In genomic region chr17:56585171-56585821, GRCm38 (mm10) we compare ENCODE assay signal across 8 mouse cellular contexts. TPM values are rescaled to one million over a fixed set of nuclear protein-coding genes. Genes with fewer than 3 reads are reported as not detected.
DNase-seq lines count a peak whose midpoint lies in the region; ATAC-seq and TF ChIP-seq lines count a peak whose summit lies in the region.

No protein-coding gene starts in this region.

- DNase-seq in cerebellum, adult 2 months, result no peak
- no peak for DNase-seq in cerebellum, postnatal 4 days (ENCODE audit: low spot score in 2 of 2)
- peak; percentile 32 for DNase-seq in R1 (ENCODE audit: low read depth, low spot score)
- DNase-seq in liver, result peak; percentile 67
- peak; percentile 47 for DNase-seq in midbrain, postnatal 0 days (ENCODE audit: low spot score)

- no peaks in the 10 kb centered on the region for H3K27me3 ChIP-seq in cerebellum, adult 2 months (ENCODE audit: control insufficient read depth, insufficient read depth, low read length)
- no peaks in the 10 kb centered on the region for H3K27me3 ChIP-seq in midbrain, postnatal 0 days (ENCODE audit: insufficient read depth, low read length)
- H3K27me3 ChIP-seq in stomach, embryonic 14.5 days (ENCODE audit: control insufficient read depth, insufficient read depth, low read length), result no peaks in the 10 kb centered on the region

- H3K4me3 ChIP-seq in cerebellum, adult 2 months (replicated peaks; ENCODE audit: insufficient read depth, low read depth, low read length), result peak overlapping the region; percentile 82
- peak overlapping the region; percentile 74 for H3K4me3 ChIP-seq in embryonic fibroblast, embryonic 13.5 days (ENCODE audit: insufficient read depth, low read length)
- H3K4me3 ChIP-seq in midbrain, postnatal 0 days (ENCODE audit: low read depth, low read length), result peak overlapping the region; percentile 68
- peak overlapping the region; percentile 96 for H3K4me3 ChIP-seq in stomach, embryonic 14.5 days (ENCODE audit: low read depth, low read length)

- H3K27ac ChIP-seq in cerebellum, adult 2 months (ENCODE audit: insufficient read depth, low read length), result peak overlapping the region; percentile 27
- peak overlapping the region; percentile 91 for H3K27ac ChIP-seq in embryonic fibroblast, embryonic 13.5 days (ENCODE audit: insufficient read depth, low read length)
- H3K27ac ChIP-seq in midbrain, postnatal 0 days (ENCODE audit: low read depth, low read length), result peak overlapping the region; percentile 83
- peak overlapping the region; percentile 95 for H3K27ac ChIP-seq in stomach, embryonic 14.5 days (ENCODE audit: low read length)

- H3K4me1 ChIP-seq in cerebellum, adult 2 months (ENCODE audit: control insufficient read depth, insufficient read depth, low read length), result peaks cover 47% of the 10 kb centered on the region
- H3K4me1 ChIP-seq in embryonic fibroblast, embryonic 13.5 days (ENCODE audit: control insufficient read depth, insufficient read depth, low read length), result peaks cover 17% of the 10 kb centered on the region
- peaks cover 26% of the 10 kb centered on the region for H3K4me1 ChIP-seq in midbrain, postnatal 0 days (ENCODE audit: insufficient read depth, low read length)
- H3K4me1 ChIP-seq in stomach, embryonic 14.5 days (ENCODE audit: control insufficient read depth, insufficient read depth, low read length), result peaks cover 24% of the 10 kb centered on the region

- no peak for TF ChIP-seq POLR2A in cerebellum, adult 2 months (IDR thresholded peaks at IDR 0.05; ENCODE audit: borderline replicate concordance, insufficient read depth, low read length)
- no peak for TF ChIP-seq POLR2A in embryonic fibroblast, embryonic 13.5 days (IDR thresholded peaks at IDR 0.05; ENCODE audit: low read depth, low read length)

- TF ChIP-seq CTCF in cerebellum, adult 2 months (IDR thresholded peaks at IDR 0.05; ENCODE audit: borderline replicate concordance, insufficient read depth, low read depth, low read length), result no peak
- no peak for TF ChIP-seq CTCF in embryonic fibroblast, embryonic 13.5 days (IDR thresholded peaks at IDR 0.05; ENCODE audit: borderline replicate concordance, insufficient read depth, low read length)
- TF ChIP-seq CTCF in midbrain, postnatal 0 days (IDR thresholded peaks at IDR 0.05), result no peak

- peak; percentile 28 to 46 for ATAC-seq in hematopoietic stem cell, adult 5-6 weeks (replicated peaks in 1 of 2; ENCODE audit: insufficient read depth in 1 of 2, low FRiP score in 2 of 2, low TSS enrichment in 1 of 2, low read depth in 1 of 2, poor library complexity in 2 of 2, severe bottlenecking in 2 of 2)
- peak; percentile 2; the same call in 1 of the 2 replicates for ATAC-seq in midbrain, postnatal 0 days (ENCODE audit: low FRiP score)
- no peak for ATAC-seq in stomach, embryonic 14.5 days (ENCODE audit: insufficient number of reproducible peaks, insufficient read depth, low FRiP score, low read depth)

- peaks cover 35% of the 10 kb centered on the region for H3K36me3 ChIP-seq in midbrain, postnatal 0 days (ENCODE audit: insufficient read depth, low read length)
- peaks cover 62% of the 10 kb centered on the region for H3K36me3 ChIP-seq in stomach, embryonic 14.5 days (ENCODE audit: control insufficient read depth, insufficient read depth, low read length)

- H3K9me3 ChIP-seq in midbrain, postnatal 0 days (ENCODE audit: low read length), result no peaks in the 10 kb centered on the region
- no peaks in the 10 kb centered on the region for H3K9me3 ChIP-seq in stomach, embryonic 14.5 days (ENCODE audit: control insufficient read depth, low read depth, low read length)

- peak overlapping the region; percentile 72 for H3K4me2 ChIP-seq in midbrain, postnatal 0 days (ENCODE audit: low read depth, low read length, poor library complexity, severe bottlenecking)
- H3K4me2 ChIP-seq in stomach, embryonic 14.5 days (replicated peaks; ENCODE audit: low read depth, low read length), result peak overlapping the region; percentile 88

- peak overlapping the region; percentile 82 for H3K9ac ChIP-seq in midbrain, postnatal 0 days (replicated peaks; ENCODE audit: low read length, poor library complexity, severe bottlenecking)
- H3K9ac ChIP-seq in stomach, embryonic 14.5 days (replicated peaks; ENCODE audit: low read depth, low read length), result peak overlapping the region; percentile 87

- WGBS in cerebellum, adult 2 months, result under 1% methylated on average over 61 of the region's 61 CpGs
- under 1% methylated on average over 59 of the region's 61 CpGs for WGBS in midbrain, postnatal 0 days
- WGBS in stomach, embryonic 14.5 days, result under 1% methylated on average over 61 of the region's 61 CpGs

RNA-seq across cellular contexts. Expression of gene Safb, which starts 0.7 kb away (rescaled TPM):
- 139 and 141 TPM in 2 replicates for polyA plus RNA-seq in cerebellum, adult 2 months (2012; rRNA removed)
- polyA plus RNA-seq in embryonic fibroblast, embryonic 13.5 days (2011; ENCODE audit: insufficient read length, low read depth, missing spikeins), result 67.2 and 76.1 TPM in 2 replicates
- 65.8 and 86.0 TPM in 2 replicates for total RNA-seq in hematopoietic stem cell, adult 5-6 weeks (2017)
- total RNA-seq in midbrain, postnatal 0 days (2014; rRNA removed), result 56.1 and 56.4 TPM in 2 replicates
- 79.1 and 95.9 TPM in 2 replicates for polyA plus RNA-seq in midbrain, postnatal 0 days (2015; fragmentation: Nextera tagmentation; extraction: Ambion mirVana)
- polyA plus RNA-seq in stomach, embryonic 14.5 days (2014; fragmentation: Nextera tagmentation; extraction: Ambion mirVana), result 75.4 and 86.5 TPM in 2 replicates

RNA-seq across cellular contexts. Expression of gene Safb2, which starts 0.9 kb away (rescaled TPM):
- 137 and 143 TPM in 2 replicates for polyA plus RNA-seq in cerebellum, adult 2 months (2012; rRNA removed)
- polyA plus RNA-seq in embryonic fibroblast, embryonic 13.5 days (2011; ENCODE audit: insufficient read length, low read depth, missing spikeins), result 58.1 and 60.9 TPM in 2 replicates
- total RNA-seq in hematopoietic stem cell, adult 5-6 weeks (2017), result 94.2 and 95.1 TPM in 2 replicates
- 30.7 and 45.2 TPM in 2 replicates for total RNA-seq in midbrain, postnatal 0 days (2014; rRNA removed)
- 42.1 and 48.9 TPM in 2 replicates for polyA plus RNA-seq in midbrain, postnatal 0 days (2015; fragmentation: Nextera tagmentation; extraction: Ambion mirVana)
- polyA plus RNA-seq in stomach, embryonic 14.5 days (2014; fragmentation: Nextera tagmentation; extraction: Ambion mirVana), result 62.8 and 73.5 TPM in 2 replicates

RNA-seq across cellular contexts. Expression of gene 2410015M20Rik, which starts 24.3 kb away (rescaled TPM):
- 154 and 169 TPM in 2 replicates for polyA plus RNA-seq in cerebellum, adult 2 months (2012; rRNA removed)
- polyA plus RNA-seq in embryonic fibroblast, embryonic 13.5 days (2011; ENCODE audit: insufficient read length, low read depth, missing spikeins), result 134 and 146 TPM in 2 replicates
- 65.5 and 76.1 TPM in 2 replicates for total RNA-seq in hematopoietic stem cell, adult 5-6 weeks (2017)
- 58.2 and 72.8 TPM in 2 replicates for total RNA-seq in midbrain, postnatal 0 days (2014; rRNA removed)
- polyA plus RNA-seq in midbrain, postnatal 0 days (2015; fragmentation: Nextera tagmentation; extraction: Ambion mirVana), result 196 and 197 TPM in 2 replicates
- 259 and 261 TPM in 2 replicates for polyA plus RNA-seq in stomach, embryonic 14.5 days (2014; fragmentation: Nextera tagmentation; extraction: Ambion mirVana)

RNA-seq across cellular contexts. Expression of gene Rpl36, which starts 27.9 kb away (rescaled TPM):
- polyA plus RNA-seq in cerebellum, adult 2 months (2012; rRNA removed), result 1,004 and 1,008 TPM in 2 replicates
- polyA plus RNA-seq in embryonic fibroblast, embryonic 13.5 days (2011; ENCODE audit: insufficient read length, low read depth, missing spikeins), result 200 and 331 TPM in 2 replicates
- 2,030 and 2,370 TPM in 2 replicates for total RNA-seq in hematopoietic stem cell, adult 5-6 weeks (2017)
- 606 and 1,008 TPM in 2 replicates for total RNA-seq in midbrain, postnatal 0 days (2014; rRNA removed)
- 1,065 and 1,089 TPM in 2 replicates for polyA plus RNA-seq in midbrain, postnatal 0 days (2015; fragmentation: Nextera tagmentation; extraction: Ambion mirVana)
- polyA plus RNA-seq in stomach, embryonic 14.5 days (2014; fragmentation: Nextera tagmentation; extraction: Ambion mirVana), result 2,224 and 2,447 TPM in 2 replicates

RNA-seq across cellular contexts. Expression of gene Gm20219, which starts 31.1 kb away (rescaled TPM):
- 7.2 and 7.8 TPM in 2 replicates for polyA plus RNA-seq in cerebellum, adult 2 months (2012; rRNA removed)
- polyA plus RNA-seq in embryonic fibroblast, embryonic 13.5 days (2011; ENCODE audit: insufficient read length, low read depth, missing spikeins), result 0.38 and 0.54 TPM in 2 replicates
- total RNA-seq in hematopoietic stem cell, adult 5-6 weeks (2017), result 0.20 TPM in 1 of 2 replicates, not detected in the other
- total RNA-seq in midbrain, postnatal 0 days (2014; rRNA removed), result 0.22 TPM in 1 of 2 replicates, not detected in the other
- 0.26 and 0.56 TPM in 2 replicates for polyA plus RNA-seq in midbrain, postnatal 0 days (2015; fragmentation: Nextera tagmentation; extraction: Ambion mirVana)
- polyA plus RNA-seq in stomach, embryonic 14.5 days (2014; fragmentation: Nextera tagmentation; extraction: Ambion mirVana), result 11.9 and 13.1 TPM in 2 replicates

Comparison
In these comparisons a context has a peak if more than half of its experiments do, and no peak if none do; other contexts are left out.
1. DNase-seq: peak in R1 (single experiment), liver (single experiment) and midbrain, postnatal 0 days (single experiment); none in cerebellum, adult 2 months (0 of 2) and cerebellum, postnatal 4 days (0 of 2).
2. H3K27ac ChIP-seq: peak in every context shown above with its lines; median percentile 95 in stomach, embryonic 14.5 days; 91 in embryonic fibroblast, embryonic 13.5 days; 83 in midbrain, postnatal 0 days; 27 in cerebellum, adult 2 months.
3. Peak in every context shown above with its lines, with median percentiles within 50 percentile points of each other: H3K4me3 ChIP-seq.